ENCODE assay signal across 9 mouse cellular contexts in genomic region chr19:34666127-34666526, GRCm38 (mm10). TPM values are rescaled to one million over a fixed set of nuclear protein-coding genes. Genes with fewer than 3 reads are reported as not detected.
DNase-seq lines count a peak whose midpoint lies in the region; ATAC-seq and TF ChIP-seq lines count a peak whose summit lies in the region.
"Had no signal": no experiment of that assay in that cellular context is flagged by ENCODE, and none has a peak within 500 bp of the region (broad histone marks: within the 10 kb centered on the region; RNA-seq: fewer than 3 reads in every experiment).

No protein-coding gene starts in this region.

- H3K9ac ChIP-seq in heart, embryonic 12.5 days = no peak overlapping the region
- no peak overlapping the region for H3K9ac ChIP-seq in midbrain, postnatal 0 days (replicated peaks; ENCODE audit: low read length, poor library complexity, severe bottlenecking)

- peaks cover 4% of the 10 kb centered on the region; the same call in 1 of the 2 replicates for H3K4me1 ChIP-seq in heart, embryonic 12.5 days (replicated peaks)
- no peaks in the 10 kb centered on the region for H3K4me1 ChIP-seq in midbrain, postnatal 0 days (ENCODE audit: insufficient read depth, low read length)

- no peaks in the 10 kb centered on the region for H3K27me3 ChIP-seq in heart, embryonic 12.5 days (replicated peaks)
- H3K27me3 ChIP-seq in midbrain, postnatal 0 days (ENCODE audit: insufficient read depth, low read length) = no peaks in the 10 kb centered on the region
- no peaks in the 10 kb centered on the region; the same call in 1 of the 2 replicates for H3K27me3 ChIP-seq in splenic B cell, adult 2 months (ENCODE audit: control insufficient read depth, insufficient read depth, low read length, poor library complexity, severe bottlenecking)

- DNase-seq in heart, adult 11 months = peak; percentile 90
- peak; percentile 48 for DNase-seq in T-cell, adult 2 months (ENCODE audit: low spot score)
- DNase-seq in cerebellum, postnatal 14 days = peak; percentile 82 to 89
- peak; percentile 35 to 67 for DNase-seq in gastrocnemius, postnatal 4 days (ENCODE audit: low spot score in 2 of 2)
- DNase-seq in layer of hippocampus, postnatal 14 days (ENCODE audit: low spot score in 2 of 2) = peak; percentile 58 to 69
- peak; percentile 88 for DNase-seq in midbrain, postnatal 0 days (ENCODE audit: low spot score)
- DNase-seq in splenic B cell, adult 2 months (ENCODE audit: low read depth, low spot score) = peak; percentile 78

- no peaks in the 10 kb centered on the region for H3K36me3 ChIP-seq in heart, embryonic 12.5 days
- no peaks in the 10 kb centered on the region for H3K36me3 ChIP-seq in midbrain, postnatal 0 days (ENCODE audit: insufficient read depth, low read length)
- H3K36me3 ChIP-seq in splenic B cell, adult 2 months (ENCODE audit: control insufficient read depth, insufficient read depth, low read length, poor library complexity, severe bottlenecking) = no peaks in the 10 kb centered on the region

- TF ChIP-seq CTCF in midbrain, postnatal 0 days (IDR thresholded peaks at IDR 0.05) = peak; percentile 97

- H3K4me3 ChIP-seq in heart, embryonic 12.5 days = no peak overlapping the region
- H3K4me3 ChIP-seq in midbrain, postnatal 0 days (ENCODE audit: low read depth, low read length) = no peak overlapping the region
- H3K4me3 ChIP-seq: megakaryocyte, embryonic 14.5 days had no signal

- H3K9me3 ChIP-seq in heart, embryonic 12.5 days (replicated peaks) = no peaks in the 10 kb centered on the region
- no peaks in the 10 kb centered on the region for H3K9me3 ChIP-seq in midbrain, postnatal 0 days (ENCODE audit: low read length)
- H3K9me3 ChIP-seq: megakaryocyte, embryonic 14.5 days had no signal

- no peak for ATAC-seq in heart, embryonic 12.5 days (ENCODE audit: insufficient number of reproducible peaks, low FRiP score)
- ATAC-seq in midbrain, postnatal 0 days (ENCODE audit: low FRiP score) = no peak

- no peak overlapping the region for H3K4me2 ChIP-seq in heart, embryonic 12.5 days
- H3K4me2 ChIP-seq in midbrain, postnatal 0 days (ENCODE audit: low read depth, low read length, poor library complexity, severe bottlenecking) = no peak overlapping the region

- H3K27ac ChIP-seq in heart, embryonic 12.5 days (ENCODE audit: poor library complexity, severe bottlenecking) = no peak overlapping the region
- H3K27ac ChIP-seq in midbrain, postnatal 0 days (ENCODE audit: low read depth, low read length) = no peak overlapping the region

- WGBS in heart, embryonic 12.5 days = under 1% methylated on average over 5 of the region's 5 CpGs
- 2% methylated on average over 5 of the region's 5 CpGs for WGBS in midbrain, postnatal 0 days

RNA-seq across cellular contexts. Expression of gene Ifit1, which starts 25.5 kb away (rescaled TPM):
- polyA plus RNA-seq in heart, embryonic 12.5 days (2016; fragmentation: Nextera tagmentation; extraction: Ambion mirVana) = 0.32 and 0.40 TPM in 2 replicates
- under 1 TPM; 0.13 to 0.42 TPM for total RNA-seq in gastrocnemius, postnatal 4 days (2021)
- not detected for total RNA-seq in layer of hippocampus, postnatal 14 days (2021)
- 2.6 and 3.7 TPM in 2 replicates for total RNA-seq in midbrain, postnatal 0 days (2014; rRNA removed)
- 1.0 and 1.2 TPM in 2 replicates for polyA plus RNA-seq in midbrain, postnatal 0 days (2015; fragmentation: Nextera tagmentation; extraction: Ambion mirVana)

RNA-seq across cellular contexts. Expression of gene Ifit1bl2, which starts 25.6 kb away (rescaled TPM):
- 0.83 and 1.0 TPM in 2 replicates for polyA plus RNA-seq in heart, embryonic 12.5 days (2016; fragmentation: Nextera tagmentation; extraction: Ambion mirVana)
- total RNA-seq in gastrocnemius, postnatal 4 days (2021) = under 1 TPM in 1 of 2 experiments, not detected in 1; 0.10 TPM
- total RNA-seq in layer of hippocampus, postnatal 14 days (2021) = under 1 TPM; 0.16 to 0.19 TPM
- 0.14 and 0.38 TPM in 2 replicates for total RNA-seq in midbrain, postnatal 0 days (2014; rRNA removed)
- 0.07 and 0.17 TPM in 2 replicates for polyA plus RNA-seq in midbrain, postnatal 0 days (2015; fragmentation: Nextera tagmentation; extraction: Ambion mirVana)

RNA-seq across cellular contexts. Expression of gene Ifit3b, which starts 58.4 kb away (rescaled TPM):
- 0.19 and 0.46 TPM in 2 replicates for polyA plus RNA-seq in heart, embryonic 12.5 days (2016; fragmentation: Nextera tagmentation; extraction: Ambion mirVana)
- under 1 TPM; 0.34 to 0.37 TPM for total RNA-seq in gastrocnemius, postnatal 4 days (2021)
- under 1 TPM; 0.43 to 0.81 TPM for total RNA-seq in layer of hippocampus, postnatal 14 days (2021)
- 0.49 and 0.57 TPM in 2 replicates for total RNA-seq in midbrain, postnatal 0 days (2014; rRNA removed)
- 0.58 and 1.2 TPM in 2 replicates for polyA plus RNA-seq in midbrain, postnatal 0 days (2015; fragmentation: Nextera tagmentation; extraction: Ambion mirVana)
